Mouse (Mus musculus): ENCODE results near the gene Kirrel. TPM values are rescaled to one million over a fixed set of nuclear protein-coding genes. Genes with fewer than 3 reads are reported as not detected.

The Kirrel gene
- total RNA-seq, 2 experiments from 2014 or later: 3.5 to 6.1 TPM

- DNase-seq (ENCODE audit: low spot score in 2 of 2): no peak
Measured at GRCm38 (mm10) chr3:87169402-87170015, 5.0 kb downstream of the Kirrel start.

GRCm38 (mm10) chr3:87168756-87169155, 5.8 kb downstream of the Kirrel start:
- DNase-seq (ENCODE audit: low spot score in 2 of 2): no peak
- intact Hi-C loops (cut with DNase I): no loop called here

More at GRCm38 (mm10) chr3:87169402-87170015, 5.0 kb downstream of the Kirrel start:
- intact Hi-C loops (cut with DNase I): no loop called here

DNA sequence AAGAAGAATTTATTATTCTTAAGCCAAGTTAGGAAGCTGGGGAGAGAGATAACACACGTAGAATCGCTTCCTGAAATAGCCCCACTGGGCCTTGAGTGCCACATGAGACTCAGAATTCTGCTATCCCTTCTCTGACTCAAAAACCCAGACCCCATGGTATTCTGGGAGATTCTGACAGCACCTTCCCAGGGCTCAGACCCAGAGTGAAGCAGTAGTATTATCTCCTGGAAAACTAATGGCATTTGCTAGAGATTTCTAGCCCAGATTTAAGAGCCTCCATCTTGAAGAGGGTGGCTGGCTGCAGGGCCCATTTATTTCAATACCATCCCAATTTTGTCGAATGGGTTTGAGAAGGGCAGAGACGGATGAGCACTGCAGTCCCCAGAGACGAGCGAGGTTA, 6.9 kb downstream of the Kirrel start:
- intact Hi-C loops (cut with DNase I): no loop called here

DNA sequence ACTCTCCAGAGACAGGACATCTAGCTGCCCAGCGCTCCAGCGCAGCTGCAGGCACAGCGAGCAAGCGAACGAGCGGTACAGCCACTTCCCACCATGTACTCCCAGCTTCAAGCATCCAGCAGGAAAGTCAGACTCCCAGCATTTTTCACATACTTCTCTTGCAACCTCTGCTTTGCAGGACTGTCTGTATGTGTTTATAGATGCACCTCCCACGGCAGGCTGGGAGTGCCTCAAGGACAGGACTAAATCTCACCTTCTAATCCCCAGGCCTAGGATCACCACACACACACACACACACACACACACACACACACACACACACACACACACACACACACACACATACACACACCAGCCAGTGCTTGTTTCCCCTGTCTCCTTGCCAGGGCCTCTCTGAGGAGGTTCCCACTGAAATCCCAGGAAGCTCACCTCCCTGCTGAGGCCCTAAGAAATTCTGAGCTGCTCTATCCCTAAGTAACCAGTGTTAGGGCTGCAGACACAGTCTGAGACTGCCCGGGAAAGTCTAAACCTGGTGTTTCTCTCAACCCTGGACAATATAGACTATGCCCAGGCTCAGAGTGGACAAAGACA, 9.2 kb downstream of the Kirrel start:
- no peak for DNase-seq (ENCODE audit: low spot score in 2 of 2)
- intact Hi-C loops (cut with DNase I): no loop called here

More for the DNA sequence above, 6.9 kb downstream of the Kirrel start:
- no peak for DNase-seq (ENCODE audit: low spot score in 2 of 2)

DNA sequence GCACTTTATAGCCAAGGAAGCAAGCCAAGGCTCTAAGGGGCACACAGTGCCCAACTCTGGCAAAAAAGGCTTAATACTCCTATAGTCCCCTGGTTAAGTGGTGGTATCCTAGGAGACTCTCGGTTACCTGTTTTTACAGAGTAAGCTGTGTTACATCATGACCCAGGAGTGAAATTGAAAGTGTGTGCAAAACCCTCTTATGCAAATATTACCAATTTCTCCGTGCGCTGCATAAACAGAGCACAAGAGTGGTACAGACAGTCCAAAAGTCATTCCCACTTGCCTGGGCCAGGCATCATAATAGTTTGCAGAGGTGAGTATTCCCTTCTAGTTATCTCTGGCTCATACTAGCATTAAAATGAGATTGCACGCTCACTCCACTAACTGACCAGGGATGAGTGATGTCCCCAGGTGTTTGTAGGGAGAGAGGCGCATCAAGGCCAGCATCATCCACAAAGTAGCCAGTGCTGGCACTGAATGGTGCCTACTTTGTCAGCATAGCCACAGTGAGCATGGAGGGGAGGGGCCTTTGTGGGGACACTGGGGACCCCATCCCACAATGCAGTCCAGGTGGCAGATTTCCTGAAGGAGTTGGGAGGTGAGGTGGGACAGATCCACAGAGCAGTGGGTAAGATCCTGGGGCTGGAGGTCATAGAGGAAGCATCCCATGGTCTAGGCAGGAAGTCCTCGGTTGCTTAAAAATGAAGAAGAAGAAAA, 10.3 kb downstream of the Kirrel start:
- intact Hi-C loops (cut with DNase I): no loop called here

GRCm38 (mm10) chr3:87163116-87163515, 11.4 kb downstream of the Kirrel start:
- no peak for DNase-seq (ENCODE audit: low spot score in 2 of 2)
- intact Hi-C loops (cut with DNase I): no loop called here

More for the DNA sequence above, 10.3 kb downstream of the Kirrel start:
- no peak for DNase-seq (ENCODE audit: low spot score in 2 of 2)

GRCm38 (mm10) chr3:87162380-87162779, 12.2 kb downstream of the Kirrel start:
- no peak for DNase-seq (ENCODE audit: low spot score in 2 of 2)
- intact Hi-C loops (cut with DNase I): no loop called here

DNA sequence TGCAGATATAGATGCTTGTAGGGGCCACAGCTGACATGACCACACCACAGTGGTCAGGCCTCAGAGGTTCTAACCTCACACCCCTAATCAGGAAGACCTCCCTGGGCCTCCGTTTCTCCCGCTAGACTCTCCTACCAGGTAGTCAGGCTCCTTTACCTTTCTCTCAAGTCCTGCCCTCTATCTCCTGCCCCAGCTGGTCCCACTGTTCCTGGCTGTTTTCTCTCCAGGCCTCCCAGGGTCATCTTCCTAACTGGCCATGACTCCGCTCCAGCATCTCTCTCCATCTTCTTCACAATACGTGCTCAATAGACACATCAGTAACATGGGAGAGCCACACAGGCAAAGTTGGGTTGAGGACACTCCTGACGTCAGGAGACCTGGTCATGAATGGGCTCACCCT, 12.9 kb downstream of the Kirrel start:
- no peak for DNase-seq (ENCODE audit: low spot score in 2 of 2)
- intact Hi-C loops (cut with DNase I): no loop called here

- intact Hi-C loops (cut with DNase I): no loop called here
- no peak for DNase-seq (ENCODE audit: low spot score in 2 of 2)
Measured at GRCm38 (mm10) chr3:87160819-87161509, 13.6 kb downstream of the Kirrel start.

GRCm38 (mm10) chr3:87159190-87159589, 15.4 kb downstream of the Kirrel start:
- intact Hi-C loops (cut with DNase I): no loop called here
- DNase-seq (ENCODE audit: low spot score in 2 of 2): no peak

- intact Hi-C loops (cut with DNase I): no loop called here
- no peak for DNase-seq (ENCODE audit: low spot score in 2 of 2)
Measured at GRCm38 (mm10) chr3:87157767-87158291, 16.7 kb downstream of the Kirrel start.

- intact Hi-C loops (cut with DNase I): no loop called here
- DNase-seq (ENCODE audit: low spot score in 2 of 2): no peak
Measured at GRCm38 (mm10) chr3:87157297-87157696, 17.2 kb downstream of the Kirrel start.

- no peak for DNase-seq (ENCODE audit: low spot score in 2 of 2)
- intact Hi-C loops (cut with DNase I): no loop called here
Measured at GRCm38 (mm10) chr3:87154398-87155287, 19.9 kb downstream of the Kirrel start.

DNA sequence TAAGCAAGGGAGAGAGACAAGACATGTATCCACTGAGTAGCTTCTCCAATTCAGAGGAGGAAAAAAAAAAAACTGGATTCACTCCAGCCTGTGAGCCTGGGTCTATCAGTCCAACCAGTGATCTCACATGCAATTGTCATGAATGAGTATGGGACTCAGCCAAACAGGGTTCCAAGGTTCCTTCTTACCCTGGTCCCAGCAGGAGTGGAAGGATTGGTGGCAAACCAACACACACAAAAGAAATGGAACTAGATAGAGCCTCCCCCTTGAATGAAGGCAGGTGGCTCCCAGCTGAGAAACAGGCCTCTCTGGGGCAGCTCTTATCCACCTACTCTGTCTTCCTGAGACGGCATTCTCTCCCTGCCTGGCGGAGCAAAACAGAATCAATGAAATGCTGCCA, 21.5 kb downstream of the Kirrel start:
- DNase-seq (ENCODE audit: low spot score in 2 of 2): no peak
- intact Hi-C loops (cut with DNase I): no loop called here

GRCm38 (mm10) chr3:87152111-87152738, 22.3 kb downstream of the Kirrel start:
- intact Hi-C loops (cut with DNase I): no loop called here
- DNase-seq (ENCODE audit: low spot score in 2 of 2): no peak

DNA sequence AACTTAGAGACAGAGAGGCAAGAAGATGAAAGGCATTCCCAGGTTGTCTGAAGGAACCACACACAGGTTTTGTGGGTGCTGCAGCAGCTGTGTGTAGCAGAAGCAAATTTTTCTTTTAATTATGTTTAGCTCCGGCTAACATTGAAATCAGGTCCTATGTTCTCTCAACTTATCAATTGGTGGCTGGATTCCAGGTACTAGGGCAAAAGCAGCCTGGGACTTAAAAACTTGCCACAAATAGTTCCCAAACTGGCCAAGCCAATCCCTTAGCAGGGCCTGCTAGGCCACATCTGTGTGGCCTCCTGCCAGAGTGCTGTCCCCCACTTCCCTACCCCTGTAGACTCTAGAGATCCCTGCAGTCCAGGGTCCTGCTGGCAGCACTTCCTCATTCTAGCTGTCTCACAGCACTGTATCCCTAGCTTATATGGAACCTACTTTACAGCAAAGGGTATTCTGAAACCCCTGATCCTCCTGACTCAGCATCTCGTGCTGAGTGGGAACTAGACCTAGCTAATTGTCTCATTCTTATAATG, 23.2 kb downstream of the Kirrel start:
- intact Hi-C loops (cut with DNase I): no loop called here

GRCm38 (mm10) chr3:87150689-87151244, 23.8 kb downstream of the Kirrel start:
- intact Hi-C loops (cut with DNase I): no loop called here
- no peak for DNase-seq (ENCODE audit: low spot score in 2 of 2)

More for the DNA sequence above, 23.2 kb downstream of the Kirrel start:
- no peak for DNase-seq (ENCODE audit: low spot score in 2 of 2)

GRCm38 (mm10) chr3:87150056-87150688, 24.4 kb downstream of the Kirrel start:
- intact Hi-C loops (cut with DNase I): no loop called here

More at GRCm38 (mm10) chr3:87150056-87150688, 24.4 kb downstream of the Kirrel start:
- DNase-seq (ENCODE audit: low spot score in 2 of 2): no peak
